9 mouse cellular contexts compared by ENCODE assay signal in genomic region chr5:143932831-143933230, GRCm38 (mm10). TPM values are rescaled to one million over a fixed set of nuclear protein-coding genes. Genes with fewer than 3 reads are reported as not detected.
DNase-seq lines count a peak whose midpoint lies in the region; ATAC-seq and TF ChIP-seq lines count a peak whose summit lies in the region.
"Had no signal": no experiment of that assay in that cellular context is flagged by ENCODE, and none has a peak within 500 bp of the region (broad histone marks: within the 10 kb centered on the region; RNA-seq: fewer than 3 reads in every experiment).

TSS of gene Rsph10b (plus strand) at chr5:143933035.

- no peak within 1 kb of the TSS for H3K4me3 ChIP-seq in intestine, postnatal 0 days (ENCODE audit: low read depth, low read length)
- H3K4me3 ChIP-seq in olfactory bulb, adult 2 months (ENCODE audit: insufficient read depth, low read depth, low read length) = peak within 1 kb of the TSS; percentile 15; the same call in 1 of the 2 replicates
- H3K4me3 ChIP-seq: erythroblast, embryonic 14.5 days had no signal

- 25% methylated on average over 8 of the region's 8 CpGs for WGBS in intestine, postnatal 0 days
- WGBS in olfactory bulb, adult 2 months = 16% methylated on average over 8 of the region's 8 CpGs

- no peak within 1 kb of the TSS for H3K4me2 ChIP-seq in intestine, postnatal 0 days (replicated peaks; ENCODE audit: low read depth)

- ATAC-seq in intestine, postnatal 0 days = peak; percentile 20; the same call in 1 of the 2 replicates

- no peaks in the 10 kb centered on the region for H3K4me1 ChIP-seq in intestine, postnatal 0 days (replicated peaks; ENCODE audit: control insufficient read depth, insufficient read depth, low read length)
- H3K4me1 ChIP-seq in olfactory bulb, adult 2 months (ENCODE audit: control insufficient read depth, insufficient read depth, low read length) = peaks cover 7% of the 10 kb centered on the region

- no peak within 1 kb of the TSS for H3K9ac ChIP-seq in intestine, postnatal 0 days (ENCODE audit: low read depth, low read length)

- H3K9me3 ChIP-seq in intestine, postnatal 0 days (ENCODE audit: control insufficient read depth) = no peaks in the 10 kb centered on the region

- H3K27ac ChIP-seq in intestine, postnatal 0 days (ENCODE audit: low read depth, low read length) = peak within 1 kb of the TSS; percentile 30
- no peak within 1 kb of the TSS for H3K27ac ChIP-seq in olfactory bulb, adult 2 months (ENCODE audit: insufficient read depth, low read depth, low read length)

- H3K27me3 ChIP-seq in intestine, postnatal 0 days (replicated peaks; ENCODE audit: control insufficient read depth, insufficient read depth, low read length) = no peaks in the 10 kb centered on the region

- TF ChIP-seq POLR2A in olfactory bulb, adult 2 months (IDR thresholded peaks at IDR 0.05; ENCODE audit: insufficient read depth, low read depth, low read length) = no peak

- DNase-seq in layer of hippocampus, adult 11-12 months (ENCODE audit: low spot score) = peak; percentile 34
- no peak for DNase-seq in layer of hippocampus, postnatal 36 days
- peak; percentile 41 for DNase-seq in embryo, embryonic 11 days
- DNase-seq in liver = no peak
- DNase-seq in c-Kit-positive CD71-positive TER-119-positive erythroid progenitor cells, embryonic 14.5 days (ENCODE audit: low spot score) = no peak
- DNase-seq in cerebellum, adult 8-10 months = no peak

- no peak for TF ChIP-seq CTCF in intestine, postnatal 0 days (IDR thresholded peaks at IDR 0.05; ENCODE audit: low read depth)
- no peak for TF ChIP-seq CTCF in olfactory bulb, adult 2 months (IDR thresholded peaks at IDR 0.05; ENCODE audit: insufficient read depth, low read depth, low read length)

- peaks cover 19% of the 10 kb centered on the region; the same call in 1 of the 2 replicates for H3K36me3 ChIP-seq in intestine, postnatal 0 days (ENCODE audit: control insufficient read depth, insufficient read depth)

RNA-seq across cellular contexts. Expression of gene Rsph10b, which starts in this region (rescaled TPM):
- total RNA-seq in layer of hippocampus, postnatal 36 days (2021) = 1 to 10 TPM; 2.1 to 3.0 TPM
- 0.86 and 1.5 TPM in 2 replicates for polyA plus RNA-seq in intestine, postnatal 0 days (2015; fragmentation: Nextera tagmentation; extraction: Ambion mirVana)
- not detected in 2 replicates for polyA plus RNA-seq in olfactory bulb, adult 2 months (2012; ENCODE audit: insufficient read depth, insufficient read length, low replicate concordance, missing spikeins)

Comparison
In these comparisons a context has a peak if more than half of its experiments do, and no peak if none do; other contexts are left out.
1. DNase-seq: peak in layer of hippocampus, adult 11-12 months (single experiment) and embryo, embryonic 11 days (single experiment); none in layer of hippocampus, postnatal 36 days (0 of 2), liver (single experiment), c-Kit-positive CD71-positive TER-119-positive erythroid progenitor cells, embryonic 14.5 days (single experiment) and cerebellum, adult 8-10 months (single experiment).